Mouse (Mus musculus) megakaryocyte, embryonic 14.5 days (primary cell): ENCODE data around the gene C7.

Experiments
- FLI1 ChIP-seq: IDR thresholded peaks from 2 replicates; pipeline ENCODE4 v1.6.1; 2012; ENCODE audit warnings: low read length, inconsistent platforms, mixed read lengths
- GATA1 ChIP-seq: IDR thresholded peaks from 3 replicates; pipeline ENCODE4 v1.6.1; 2012; ENCODE audit warnings: mixed read lengths, low read length, inconsistent platforms, borderline replicate concordance

GRCm38 (mm10) chr15:5105891-5106290 lies 42.4 kb upstream of the C7 start:
- TF ChIP-seq GATA1, result no peak
- no peak for TF ChIP-seq FLI1
